Mouse (Mus musculus) cortical plate, adult 2 months (tissue): Measurements from ENCODE around the gene Ankmy1.

Experiments
- CTCF ChIP-seq: fragments of 200-500 bp; IDR thresholded peaks from 2 replicates; pipeline ENCODE4 v1.5.1; 2011; ENCODE audit warnings: mild to moderate bottlenecking, control low read depth, low read length; ENCODE audit not compliant: insufficient read depth; ENCODE audit errors: extremely low read depth
- POLR2A ChIP-seq: fragments of 200-500 bp; IDR thresholded peaks from 2 replicates; pipeline ENCODE4 v1.6.1; 2011; ENCODE audit warnings: mild to moderate bottlenecking, low read length, control low read depth; ENCODE audit not compliant: insufficient read depth; ENCODE audit errors: extremely low read depth

DNA sequence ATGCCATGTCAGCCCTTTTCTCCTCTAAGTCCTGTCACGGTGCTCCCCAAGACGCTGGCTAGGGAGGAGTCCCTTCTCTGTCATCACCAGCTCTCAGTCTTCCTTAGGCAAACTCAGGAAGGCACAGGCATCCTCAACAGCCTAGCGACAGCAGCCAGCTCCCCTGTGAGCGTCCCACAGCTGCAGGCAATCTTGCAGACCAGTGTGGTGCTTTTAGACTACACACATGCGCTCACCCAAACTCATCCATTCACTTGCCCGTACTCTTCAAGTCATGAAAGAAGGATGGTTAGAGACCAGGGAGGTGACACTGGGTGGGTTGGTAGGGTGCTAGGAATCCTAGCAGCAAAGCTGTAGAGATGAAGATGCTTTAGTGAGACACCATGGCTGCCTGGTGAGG, 41.2 kb downstream of the Ankmy1 start:
- TF ChIP-seq POLR2A, result no peak
- TF ChIP-seq CTCF, result no peak
